Mouse (Mus musculus): ENCODE data around the gene Arhgap28. TPM values are rescaled to one million over a fixed set of nuclear protein-coding genes. Genes with fewer than 3 reads are reported as not detected.
"Not testable (repeated sequence)": the region's sequence is repeated elsewhere in the genome, so short reads cannot be mapped to it uniquely, and the experiment has no call there.

Arhgap28 gene
- total RNA-seq, 2 experiments from 2014 or later: 0.90 to 1.8 TPM

- ATAC-seq (replicated peaks; ENCODE audit: poor library complexity, severe bottlenecking): no peak
These were observed 107.5 kb downstream of the Arhgap28 start for GRCm38 (mm10) chr17:67896413-67896812.

- ATAC-seq (replicated peaks; ENCODE audit: poor library complexity, severe bottlenecking): peak; percentile 92
These were observed 114.2 kb downstream of the Arhgap28 start for GRCm38 (mm10) chr17:67889481-67890325.

GRCm38 (mm10) chr17:67888081-67888480, 115.8 kb downstream of the Arhgap28 start:
- no peak for ATAC-seq (replicated peaks; ENCODE audit: poor library complexity, severe bottlenecking)

- ATAC-seq (replicated peaks; ENCODE audit: poor library complexity, severe bottlenecking): peak; percentile 59
These were observed 117.6 kb downstream of the Arhgap28 start for GRCm38 (mm10) chr17:67886326-67886725.

- ATAC-seq (replicated peaks; ENCODE audit: poor library complexity, severe bottlenecking): no peak
These were observed 126.3 kb downstream of the Arhgap28 start for GRCm38 (mm10) chr17:67877599-67877998.

GRCm38 (mm10) chr17:67869731-67870601, 134.0 kb downstream of the Arhgap28 start:
- peak; percentile 66 for ATAC-seq (replicated peaks; ENCODE audit: poor library complexity, severe bottlenecking)

- no peak for ATAC-seq (replicated peaks; ENCODE audit: poor library complexity, severe bottlenecking)
These were observed 137.2 kb downstream of the Arhgap28 start for GRCm38 (mm10) chr17:67866541-67867241.

GRCm38 (mm10) chr17:67866026-67866425, 137.9 kb downstream of the Arhgap28 start:
- ATAC-seq (replicated peaks; ENCODE audit: poor library complexity, severe bottlenecking): no peak

- no peak for ATAC-seq (replicated peaks; ENCODE audit: poor library complexity, severe bottlenecking)
These were observed 139.0 kb downstream of the Arhgap28 start for GRCm38 (mm10) chr17:67864912-67865311.

- no peak for ATAC-seq (replicated peaks; ENCODE audit: poor library complexity, severe bottlenecking)
These were observed 139.6 kb downstream of the Arhgap28 start for GRCm38 (mm10) chr17:67864363-67864762.

GRCm38 (mm10) chr17:67861744-67862535, 142.0 kb downstream of the Arhgap28 start:
- ATAC-seq (replicated peaks; ENCODE audit: poor library complexity, severe bottlenecking): peak; percentile 99

GRCm38 (mm10) chr17:67861080-67861630, 142.8 kb downstream of the Arhgap28 start:
- no peak for ATAC-seq (replicated peaks; ENCODE audit: poor library complexity, severe bottlenecking)

GRCm38 (mm10) chr17:67841494-67841893, 162.4 kb downstream of the Arhgap28 start:
- not testable (repeated sequence) for ATAC-seq (replicated peaks; ENCODE audit: poor library complexity, severe bottlenecking)

GRCm38 (mm10) chr17:67838948-67839347, 165.0 kb downstream of the Arhgap28 start:
- ATAC-seq (replicated peaks; ENCODE audit: poor library complexity, severe bottlenecking): no peak

GRCm38 (mm10) chr17:67837351-67838090, 166.4 kb downstream of the Arhgap28 start:
- ATAC-seq (replicated peaks; ENCODE audit: poor library complexity, severe bottlenecking): peak; percentile 79

- ATAC-seq (replicated peaks; ENCODE audit: poor library complexity, severe bottlenecking): no peak
These were observed 167.6 kb downstream of the Arhgap28 start for GRCm38 (mm10) chr17:67836146-67836895.

GRCm38 (mm10) chr17:67827431-67827830, 176.5 kb downstream of the Arhgap28 start:
- no peak for ATAC-seq (replicated peaks; ENCODE audit: poor library complexity, severe bottlenecking)

GRCm38 (mm10) chr17:67816916-67817315, 187.0 kb downstream of the Arhgap28 start:
- no peak for ATAC-seq (replicated peaks; ENCODE audit: poor library complexity, severe bottlenecking)

Measured in granulocyte monocyte progenitor cell, adult 5-6 weeks (primary cell).